27 mouse cellular contexts compared by ENCODE assay signal in genomic region chr13:46203551-46203950, GRCm38 (mm10).
"Had no signal": no experiment of that assay in that cellular context is flagged by ENCODE, and none has a peak within 500 bp of the region (broad histone marks: within the 10 kb centered on the region; RNA-seq: fewer than 3 reads in every experiment).

No protein-coding gene starts in this region.

- H3K9ac ChIP-seq: heart, embryonic 13.5 days; heart, embryonic 15.5 days; hindbrain, embryonic 13.5 days; hindbrain, embryonic 15.5 days; kidney, embryonic 15.5 days; limb, embryonic 13.5 days; limb, embryonic 15.5 days; liver, embryonic 12.5 days; liver, embryonic 14.5 days had no signal

- H3K4me3 ChIP-seq: gastrocnemius, adult 2 months; heart, adult 2 months; heart, embryonic 13.5 days; heart, embryonic 15.5 days; hindbrain, embryonic 10.5 days; hindbrain, embryonic 13.5 days; hindbrain, embryonic 15.5 days; kidney, embryonic 15.5 days; limb, embryonic 13.5 days; limb, embryonic 15.5 days; liver, embryonic 12.5 days had no signal

- ATAC-seq: hindbrain, postnatal 0 days; intestine, embryonic 16.5 days; liver, embryonic 12.5 days had no signal

- H3K27ac ChIP-seq: gastrocnemius, adult 2 months; heart, adult 2 months; heart, embryonic 13.5 days; heart, embryonic 15.5 days; hindbrain, embryonic 10.5 days; hindbrain, embryonic 13.5 days; hindbrain, embryonic 15.5 days; hindbrain, postnatal 0 days; kidney, embryonic 15.5 days; kidney, postnatal 0 days; limb, embryonic 13.5 days; limb, embryonic 15.5 days; liver, embryonic 12.5 days; liver, embryonic 14.5 days had no signal

- DNase-seq: gastrocnemius, adult 2 months; gastrocnemius, postnatal 10 days; gastrocnemius, postnatal 25 days; heart, adult 2 months; heart, postnatal 4 days; kidney, adult 11 months; kidney, adult 2 months; kidney, adult 9 months; kidney, postnatal 14 days; kidney, postnatal 36 days; layer of hippocampus, adult 9-11 months; layer of hippocampus, postnatal 36 days; left cerebral cortex, postnatal 4 days had no signal

- H3K4me2 ChIP-seq: heart, embryonic 11.5 days; heart, embryonic 13.5 days; heart, embryonic 15.5 days; hindbrain, embryonic 13.5 days; hindbrain, embryonic 15.5 days; kidney, embryonic 15.5 days; limb, embryonic 13.5 days; limb, embryonic 15.5 days; liver, embryonic 12.5 days had no signal

- H3K36me3 ChIP-seq: heart, embryonic 13.5 days; heart, embryonic 15.5 days; hindbrain, embryonic 10.5 days; hindbrain, embryonic 13.5 days; hindbrain, embryonic 15.5 days; kidney, embryonic 15.5 days; limb, embryonic 13.5 days; limb, embryonic 15.5 days; liver, embryonic 12.5 days had no signal

- H3K9me3 ChIP-seq: heart, embryonic 13.5 days; heart, embryonic 15.5 days; hindbrain, embryonic 10.5 days; hindbrain, embryonic 13.5 days; hindbrain, embryonic 15.5 days; kidney, embryonic 15.5 days; limb, embryonic 13.5 days; limb, embryonic 15.5 days; liver, embryonic 12.5 days had no signal

- H3K27me3 ChIP-seq: heart, embryonic 13.5 days; heart, embryonic 15.5 days; hindbrain, embryonic 13.5 days; hindbrain, embryonic 15.5 days; kidney, embryonic 15.5 days; limb, embryonic 13.5 days; limb, embryonic 15.5 days; liver, embryonic 12.5 days had no signal

- H3K4me1 ChIP-seq: heart, embryonic 13.5 days; heart, embryonic 15.5 days; kidney, embryonic 15.5 days; liver, embryonic 12.5 days had no signal
